Mouse (Mus musculus) G1E (cell line): Measurements from ENCODE around the gene Cacna2d2. TPM values are rescaled to one million over a fixed set of nuclear protein-coding genes. Genes with fewer than 3 reads are reported as not detected.

Experiments
- ATAC-seq: 2 replicates; pipeline ENCODE4 v1.8.0; 2016; ENCODE audit warnings: mild to moderate bottlenecking; ENCODE audit not compliant: insufficient number of reproducible peaks, poor library complexity, low FRiP score, severe bottlenecking; ENCODE audit errors: extremely low read depth
- DNase-seq: peaks from one replicate; pipeline ENCODE4 v3.0.0; 2012; ENCODE audit warnings: low spot score
- H3K27me3 ChIP-seq: 2 replicates; pipeline ENCODE4 v1.6.1; 2012; ENCODE audit warnings: mild to moderate bottlenecking, low read length, inconsistent platforms; ENCODE audit not compliant: insufficient read depth
- H3K36me3 ChIP-seq: replicated peaks from 2 replicates; pipeline ENCODE3; 2012; ENCODE audit warnings: mild to moderate bottlenecking, inconsistent platforms
- H3K4me1 ChIP-seq: 2 replicates; pipeline ENCODE4 v1.6.1; 2012; ENCODE audit warnings: low read depth, low read length, inconsistent platforms, mixed read lengths; ENCODE audit not compliant: insufficient read depth
- H3K4me3 ChIP-seq: 2 replicates; pipeline ENCODE4 v1.5.1; 2012; ENCODE audit warnings: low read depth, mild to moderate bottlenecking, inconsistent platforms, low read length, moderate library complexity, mixed read lengths
- H3K9me3 ChIP-seq: replicated peaks from 2 replicates; pipeline ENCODE4 v1.6.1; 2012; ENCODE audit warnings: inconsistent platforms
- CTCF ChIP-seq: IDR thresholded peaks from 2 replicates; pipeline ENCODE4 v1.5.1; 2012; ENCODE audit warnings: low read depth, low read length, inconsistent platforms, mixed read lengths
- GATA1 ChIP-seq: IDR thresholded peaks from 2 replicates; pipeline ENCODE4 v1.6.1; 2012; ENCODE audit warnings: borderline replicate concordance, low read length, inconsistent platforms, mixed read lengths
- GATA2 ChIP-seq: IDR thresholded peaks from 2 replicates; pipeline ENCODE4 v1.6.1; 2012; ENCODE audit warnings: low read depth, low read length, inconsistent platforms, borderline replicate concordance
- POLR2AphosphoS5 ChIP-seq: IDR thresholded peaks from 2 replicates; pipeline ENCODE4 v1.6.1; 2012; ENCODE audit warnings: low read depth, low read length, inconsistent platforms; ENCODE audit not compliant: insufficient replicate concordance
- TAL1 ChIP-seq: conservative IDR thresholded peaks from 2 replicates; pipeline ENCODE4 v1.6.1; 2012; ENCODE audit warnings: low read depth, low read length, inconsistent platforms, mixed read lengths
- polyA plus RNA-seq: library from polyadenylated mRNA; stranded (reverse); fragments of >175 nt; gene quantifications from 2 replicates; pipeline ENCODE4 v1.2.3, GENCODE M21; 2012
- total RNA-seq, 2 experiments: library from RNA; stranded (forward) in 1 of 2; stranded (reverse) in 1 of 2; fragments of 200-1000 nt in 1 of 2; fragments of >200 nt in 1 of 2; fragmentation: Nextera tagmentation in 1 of 2; gene quantifications; 2 replicates each; pipeline ENCODE4 v1.2.3; 2014 to 2017

Gene Cacna2d2
- total and polyA plus RNA-seq, 3 experiments = 0.05 to 0.09 TPM; not detected in 1

- no peak overlapping the region for H3K4me3 ChIP-seq
- H3K9me3 ChIP-seq = no peaks in the 10 kb centered on the region
- ATAC-seq (no peak), DNase-seq (no peak)
- H3K27me3 ChIP-seq = peaks cover 48% of the 10 kb centered on the region
- no peaks in the 10 kb centered on the region for H3K36me3 ChIP-seq
- no peaks in the 10 kb centered on the region for H3K4me1 ChIP-seq
- TF ChIP-seq POLR2AphosphoS5 (no peak), GATA2 (no peak), TAL1 (no peak), CTCF (no peak)
Observed at GRCm38 (mm10) chr9:107398968-107399367, 444 bp upstream of the Cacna2d2 start.

GRCm38 (mm10) chr9:107400060-107400511 is 674 bp downstream of the Cacna2d2 start:
- H3K36me3 ChIP-seq = no peaks in the 10 kb centered on the region
- DNase-seq (no peak), ATAC-seq (no peak)
- TF ChIP-seq GATA1 (no peak), GATA2 (no peak), CTCF (no peak), POLR2AphosphoS5 (no peak), TAL1 (no peak)
- peaks cover 52% of the 10 kb centered on the region for H3K27me3 ChIP-seq
- no peak overlapping the region for H3K4me3 ChIP-seq
- H3K4me1 ChIP-seq = no peaks in the 10 kb centered on the region
- no peaks in the 10 kb centered on the region for H3K9me3 ChIP-seq

GRCm38 (mm10) chr9:107400666-107401285 is 1.4 kb downstream of the Cacna2d2 start:
- no peaks in the 10 kb centered on the region for H3K4me1 ChIP-seq
- no peaks in the 10 kb centered on the region for H3K9me3 ChIP-seq
- H3K36me3 ChIP-seq = no peaks in the 10 kb centered on the region
- DNase-seq (no peak), ATAC-seq (no peak)
- H3K27me3 ChIP-seq = peaks cover 52% of the 10 kb centered on the region
- no peak for TF ChIP-seq POLR2AphosphoS5
- no peak overlapping the region for H3K4me3 ChIP-seq

- Histone ChIP-seq H3K9me3 (no peaks in the 10 kb centered on the region), H3K36me3 (no peaks in the 10 kb centered on the region), H3K4me1 (no peaks in the 10 kb centered on the region), H3K4me3 (no peak overlapping the region), H3K27me3 (peaks cover 45% of the 10 kb centered on the region)
- TF ChIP-seq TAL1 (no peak), POLR2AphosphoS5 (no peak), GATA2 (no peak)
- DNase-seq (no peak), ATAC-seq (no peak)
Observed at GRCm38 (mm10) chr9:107403116-107403515, 3.7 kb downstream of the Cacna2d2 start.

GRCm38 (mm10) chr9:107409449-107409848 is 10.0 kb downstream of the Cacna2d2 start:
- no peak overlapping the region for H3K4me3 ChIP-seq
- no peaks in the 10 kb centered on the region for H3K9me3 ChIP-seq
- no peaks in the 10 kb centered on the region for H3K4me1 ChIP-seq
- H3K27me3 ChIP-seq = peaks cover 39% of the 10 kb centered on the region
- no peak for TF ChIP-seq POLR2AphosphoS5
- TF ChIP-seq GATA2 = no peak
- no peak for TF ChIP-seq GATA1
- no peak for TF ChIP-seq TAL1
- no peak for TF ChIP-seq CTCF
- H3K36me3 ChIP-seq = no peaks in the 10 kb centered on the region
- ATAC-seq = no peak
- no peak for DNase-seq

GRCm38 (mm10) chr9:107417106-107417505 is 17.7 kb downstream of the Cacna2d2 start:
- ATAC-seq (no peak), DNase-seq (no peak)
- peaks cover 44% of the 10 kb centered on the region for H3K27me3 ChIP-seq
- no peak overlapping the region for H3K4me3 ChIP-seq
- no peaks in the 10 kb centered on the region for H3K36me3 ChIP-seq
- no peak for TF ChIP-seq CTCF
- no peak for TF ChIP-seq TAL1
- no peak for TF ChIP-seq GATA2
- TF ChIP-seq POLR2AphosphoS5 = no peak
- no peak for TF ChIP-seq GATA1
- no peaks in the 10 kb centered on the region; the same call in 1 of the 2 replicates for H3K4me1 ChIP-seq
- H3K9me3 ChIP-seq = no peaks in the 10 kb centered on the region
